Mouse (Mus musculus) heart, embryonic 15.5 days (tissue): ENCODE data around the gene Stx2. TPM values are rescaled to one million over a fixed set of nuclear protein-coding genes. Genes with fewer than 3 reads are reported as not detected.
A peak's percentile ranks its signal among the peaks of the same experiment; 100 is the strongest.

ENCODE experiments used
- ATAC-seq: fragments of 200-750 bp; cut with Nextera tagmentation; replicated peaks from 2 replicates; pipeline ENCODE4 v1.8.0; 2017; ENCODE audit warnings: low read depth, moderate TSS enrichment; ENCODE audit not compliant: insufficient number of reproducible peaks, insufficient read depth, low FRiP score
- H3K27ac ChIP-seq: fragments of 300-500 bp; sonication (generic); 2 replicates; pipeline ENCODE4 v1.5.1; 2015; ENCODE audit warnings: mild to moderate bottlenecking, inconsistent platforms
- H3K27me3 ChIP-seq: fragments of 300-500 bp; sonication (generic); 2 replicates; pipeline ENCODE4 v1.6.1; 2015; ENCODE audit warnings: inconsistent platforms
- H3K36me3 ChIP-seq: fragments of 300-500 bp; sonication (generic); 2 replicates; pipeline ENCODE4 v1.6.1; 2015; ENCODE audit warnings: mild to moderate bottlenecking, inconsistent platforms
- H3K4me1 ChIP-seq: fragments of 300-500 bp; sonication (generic); replicated peaks from 2 replicates; pipeline ENCODE4 v1.6.1; 2015; ENCODE audit warnings: inconsistent platforms
- H3K4me2 ChIP-seq: fragments of 300-500 bp; sonication (generic); 2 replicates; pipeline ENCODE4 v1.6.1; 2015; ENCODE audit warnings: inconsistent platforms, mild to moderate bottlenecking, moderate library complexity
- H3K4me3 ChIP-seq: fragments of 300-500 bp; sonication (generic); 2 replicates; pipeline ENCODE4 v1.5.1; 2015; ENCODE audit warnings: mild to moderate bottlenecking, inconsistent platforms
- H3K9ac ChIP-seq: fragments of 300-500 bp; sonication (generic); 2 replicates; pipeline ENCODE4 v1.6.1; 2015; ENCODE audit warnings: mild to moderate bottlenecking, inconsistent platforms
- H3K9me3 ChIP-seq: fragments of 300-500 bp; sonication (generic); replicated peaks from 2 replicates; pipeline ENCODE4 v1.6.1; 2016; ENCODE audit warnings: inconsistent platforms
- WGBS: fragments of 180-500 bp; shearing (Covaris S2); methylation state at CpG from one replicate; pipeline ENCODE4 v1.1.7; 2015; ENCODE audit warnings: mixed read lengths; 5-methylcytosine and 5-hydroxymethylcytosine counted together
- polyA plus RNA-seq: library from polyadenylated mRNA; unstranded; fragments of >200 nt; fragmentation: Nextera tagmentation; extraction: Ambion mirVana; gene quantifications from 2 replicates; pipeline ENCODE4 v1.2.1, GENCODE M21; 2015

The Stx2 gene
- 21.0 and 25.7 TPM in 2 replicates for polyA plus RNA-seq

DNA sequence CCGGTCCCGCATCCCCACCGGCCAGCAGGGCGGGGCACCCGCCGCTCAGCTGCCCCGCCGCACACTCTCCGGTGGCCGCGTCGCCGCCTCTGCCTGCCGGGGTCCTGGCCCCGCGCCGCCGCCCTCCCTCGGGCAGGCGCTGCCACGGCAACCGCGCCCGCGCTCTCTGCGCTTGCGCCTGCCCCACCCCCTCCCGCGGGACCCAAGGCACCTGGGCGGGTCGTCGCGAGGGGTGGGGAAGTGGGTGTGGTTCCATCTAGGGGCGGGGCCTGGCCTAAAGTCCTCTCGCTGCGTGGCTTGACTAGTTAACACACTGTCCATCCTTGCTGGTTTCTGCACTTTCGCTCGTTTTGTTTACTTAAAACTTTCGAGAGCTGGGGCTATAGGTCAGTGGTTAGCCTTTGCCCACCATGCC lies at the start of gene Stx2:
Gene Stx2, minus strand, starts transcription at position 163 of the 415 bp plus-strand sequence.
- Histone ChIP-seq H3K27me3 (no peaks in the 10 kb centered on the region), H3K4me3 (peak within 1 kb of the TSS; percentile 67), H3K9ac (peak within 1 kb of the TSS; percentile 59), H3K4me1 (peaks cover 21% of the 10 kb centered on the region), H3K4me2 (peak within 1 kb of the TSS; percentile 88), H3K9me3 (no peaks in the 10 kb centered on the region), H3K27ac (0 out of 2 replicates have a peak within 1 kb of the TSS, but pooled peaks have one; percentile 18), H3K36me3 (no peaks in the 10 kb centered on the region)
- WGBS, result under 1% methylated on average over 39 of the region's 39 CpGs
- ATAC-seq, result peak; percentile 94

DNA sequence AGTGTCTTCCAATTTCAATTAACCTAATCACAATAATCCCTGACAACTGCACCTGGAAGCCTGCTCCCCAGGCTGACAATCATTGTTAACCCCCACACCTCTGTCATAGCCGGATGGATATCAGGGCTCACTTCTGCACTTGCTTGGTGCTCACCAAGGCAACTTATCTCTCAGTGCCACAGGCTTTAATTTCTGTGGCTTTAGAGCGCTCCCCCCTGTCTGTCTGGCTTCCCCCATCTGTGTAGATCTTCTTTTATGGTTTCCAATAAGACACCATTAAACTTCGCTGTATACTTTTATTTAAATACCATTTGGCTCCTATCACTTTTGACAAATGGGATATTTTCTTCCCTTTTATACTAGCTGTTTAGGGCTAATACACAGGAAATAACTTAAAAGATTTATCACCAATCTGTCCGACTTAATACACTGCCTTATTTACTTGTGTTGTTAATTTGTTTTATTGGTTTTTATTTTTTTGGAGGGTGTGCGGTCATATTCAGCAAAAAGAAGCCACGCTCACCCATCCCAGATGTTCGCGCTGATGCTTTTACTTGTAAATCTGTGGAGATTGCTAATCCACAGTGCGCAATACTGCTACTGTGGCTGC lies 46.4 kb upstream of the Stx2 start:
- 75% methylated on average over 9 of the region's 9 CpGs for WGBS
- no peak for ATAC-seq
- no peaks in the 10 kb centered on the region for H3K36me3 ChIP-seq

DNA sequence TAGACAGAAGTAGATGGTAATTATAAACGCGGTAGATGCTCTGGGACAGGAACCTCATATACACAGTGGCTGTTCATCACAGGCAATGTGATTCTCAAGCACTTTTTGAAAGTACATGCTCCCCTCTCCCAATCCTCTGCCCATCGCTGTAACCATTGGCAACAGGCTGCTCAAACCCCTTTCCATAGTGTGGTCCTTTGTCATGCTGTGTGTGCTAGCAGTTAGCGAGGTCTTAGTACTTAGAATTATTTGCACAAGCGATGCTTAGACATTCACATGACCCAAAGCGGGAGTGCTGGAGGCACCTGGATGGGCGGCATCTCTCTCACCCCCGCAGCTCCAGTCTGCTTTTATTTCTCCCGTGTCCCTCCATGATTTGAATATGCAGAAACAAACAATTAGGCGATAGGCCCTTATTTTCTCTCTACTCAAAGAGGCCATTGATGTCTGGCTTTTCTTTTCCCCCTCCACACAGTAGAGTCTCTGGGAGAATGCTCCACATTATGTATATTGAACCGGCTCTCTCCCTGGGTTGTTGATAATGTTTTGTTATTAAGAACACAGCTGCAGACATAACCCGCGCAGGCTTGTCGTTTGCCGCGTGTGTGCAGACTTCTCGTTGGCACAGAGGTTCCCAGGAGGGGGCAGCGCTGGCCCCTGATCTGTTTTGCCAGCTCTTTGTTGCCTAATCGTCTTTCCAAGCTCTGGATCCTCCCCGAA lies 44.4 kb upstream of the Stx2 start:
- Histone ChIP-seq H3K27me3 (peaks cover 6% of the 10 kb centered on the region; the same call in 1 of the 2 replicates), H3K4me3 (no peak overlapping the region), H3K36me3 (no peaks in the 10 kb centered on the region), H3K27ac (no peak overlapping the region), H3K9ac (no peak overlapping the region), H3K4me2 (no peak overlapping the region), H3K9me3 (no peaks in the 10 kb centered on the region), H3K4me1 (no peaks in the 10 kb centered on the region)
- WGBS, result 41% methylated on average over 20 of the region's 20 CpGs
- no peak for ATAC-seq

More for the DNA sequence above, 46.4 kb upstream of the Stx2 start:
- no peak overlapping the region for H3K4me2 ChIP-seq
- no peak overlapping the region for H3K4me3 ChIP-seq
- H3K27ac ChIP-seq, result no peak overlapping the region
- H3K4me1 ChIP-seq, result no peaks in the 10 kb centered on the region
- no peak overlapping the region for H3K9ac ChIP-seq
- no peaks in the 10 kb centered on the region for H3K9me3 ChIP-seq
- H3K27me3 ChIP-seq, result peaks cover 8% of the 10 kb centered on the region; the same call in 1 of the 2 replicates

DNA sequence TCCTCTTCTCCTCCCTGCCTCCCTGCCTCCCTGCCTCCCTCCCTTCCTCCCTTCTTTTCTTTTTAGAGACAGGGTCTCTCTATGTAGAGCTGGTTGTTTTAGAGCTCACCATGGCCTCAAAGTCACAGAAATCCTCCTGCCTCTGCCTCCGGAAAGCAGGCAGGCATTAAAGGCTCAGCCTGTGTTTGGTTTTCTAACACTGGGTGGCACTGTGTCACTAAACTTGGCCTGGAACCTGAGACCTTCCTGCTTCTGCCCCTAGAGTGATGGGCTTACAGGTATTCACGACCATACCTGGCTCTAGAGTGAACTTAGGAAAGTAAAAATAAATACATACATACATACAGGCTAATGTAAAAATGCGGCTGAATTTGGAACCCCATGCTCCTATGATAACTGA lies 43.5 kb upstream of the Stx2 start:
- H3K27me3 ChIP-seq, result 0 out of 2 replicates have a peak, but pooled peaks cover 3% of the 10 kb centered on the region
- 80% methylated on average over 3 of the region's 3 CpGs for WGBS

DNA sequence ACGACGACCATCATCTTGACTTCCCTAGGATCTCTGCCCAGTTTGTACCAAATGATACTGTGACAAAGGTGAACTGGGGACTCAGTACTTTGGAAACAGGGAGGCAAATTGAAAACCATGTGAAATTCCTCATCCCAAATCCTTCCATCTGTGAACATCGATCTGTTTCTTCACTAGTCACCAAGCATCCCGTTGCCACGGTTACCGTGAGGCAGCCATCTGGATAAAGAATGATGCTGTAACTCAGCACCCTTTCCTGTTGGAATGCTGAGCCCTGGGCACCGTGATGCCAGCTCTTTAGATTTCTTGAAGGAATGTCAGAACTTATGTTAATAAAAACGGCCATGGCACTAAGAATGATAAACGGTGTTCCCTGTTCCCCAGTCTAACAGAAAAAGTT lies 41.0 kb upstream of the Stx2 start:
- Histone ChIP-seq H3K27ac (no peak overlapping the region), H3K36me3 (no peaks in the 10 kb centered on the region), H3K9ac (no peak overlapping the region), H3K9me3 (no peaks in the 10 kb centered on the region), H3K27me3 (0 out of 2 replicates have a peak, but pooled peaks cover 3% of the 10 kb centered on the region), H3K4me2 (no peak overlapping the region), H3K4me1 (peaks cover 7% of the 10 kb centered on the region; the same call in 1 of the 2 replicates), H3K4me3 (no peak overlapping the region)
- ATAC-seq, result no peak
- WGBS, result 77% methylated on average over 9 of the region's 9 CpGs

More for the DNA sequence above, 43.5 kb upstream of the Stx2 start:
- H3K9ac ChIP-seq, result no peak overlapping the region
- no peaks in the 10 kb centered on the region for H3K9me3 ChIP-seq
- H3K27ac ChIP-seq, result no peak overlapping the region
- no peak overlapping the region for H3K4me3 ChIP-seq
- ATAC-seq, result no peak
- H3K36me3 ChIP-seq, result no peaks in the 10 kb centered on the region
- H3K4me2 ChIP-seq, result no peak overlapping the region
- H3K4me1 ChIP-seq, result no peaks in the 10 kb centered on the region

DNA sequence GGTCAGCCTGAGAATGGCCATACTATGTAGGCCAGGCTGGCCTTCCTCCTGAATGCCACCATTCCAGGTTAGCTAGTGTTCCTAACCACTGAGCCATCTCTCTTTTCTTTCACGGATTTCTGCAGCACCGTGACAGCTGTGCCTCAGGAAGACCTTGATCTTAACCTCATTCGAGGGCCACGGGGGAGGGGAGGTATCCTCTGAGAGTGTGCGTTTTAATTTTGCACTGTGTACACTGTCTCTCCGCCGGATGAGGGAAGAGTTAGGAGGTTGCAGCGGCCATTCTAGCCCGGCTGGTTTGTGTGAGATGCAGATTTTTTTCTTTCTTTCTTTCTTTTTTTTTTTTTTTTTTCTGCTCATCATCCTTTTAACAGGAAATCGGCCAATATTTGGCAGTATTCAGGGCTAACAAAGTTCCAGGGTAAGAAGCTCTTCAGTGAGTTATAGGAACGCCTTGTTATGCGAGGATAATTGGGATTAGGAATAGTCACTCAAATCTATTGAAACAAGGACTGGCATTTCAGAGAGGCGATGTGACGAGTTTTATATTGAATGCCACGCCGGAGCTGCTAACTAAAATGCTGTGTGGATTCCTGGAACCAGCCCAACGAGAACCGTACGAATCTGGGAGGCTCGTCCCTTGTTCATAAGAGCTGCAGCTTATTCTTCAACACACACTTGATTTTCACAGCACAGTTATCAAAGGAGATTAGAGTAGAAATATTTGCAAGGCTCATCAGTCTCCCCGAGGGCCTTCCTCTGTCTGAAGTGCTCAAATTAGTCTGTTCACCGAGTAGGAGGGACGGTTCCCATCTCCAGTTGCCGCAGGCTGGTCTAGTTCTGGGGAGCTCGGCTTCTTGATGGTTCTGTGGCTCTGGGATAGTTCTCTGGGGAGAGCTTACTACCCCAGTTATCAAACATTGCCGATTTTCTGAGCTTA lies 37.5 kb upstream of the Stx2 start:
- Histone ChIP-seq H3K4me2 (0 out of 2 replicates have a peak overlapping the region, but pooled peaks have one; percentile 3), H3K27ac (no peak overlapping the region), H3K4me3 (no peak overlapping the region), H3K9ac (no peak overlapping the region), H3K27me3 (no peaks in the 10 kb centered on the region), H3K9me3 (no peaks in the 10 kb centered on the region), H3K36me3 (no peaks in the 10 kb centered on the region), H3K4me1 (peaks cover 7% of the 10 kb centered on the region; the same call in 1 of the 2 replicates)
- WGBS, result 50% methylated on average over 26 of the region's 26 CpGs
- ATAC-seq, result no peak

DNA sequence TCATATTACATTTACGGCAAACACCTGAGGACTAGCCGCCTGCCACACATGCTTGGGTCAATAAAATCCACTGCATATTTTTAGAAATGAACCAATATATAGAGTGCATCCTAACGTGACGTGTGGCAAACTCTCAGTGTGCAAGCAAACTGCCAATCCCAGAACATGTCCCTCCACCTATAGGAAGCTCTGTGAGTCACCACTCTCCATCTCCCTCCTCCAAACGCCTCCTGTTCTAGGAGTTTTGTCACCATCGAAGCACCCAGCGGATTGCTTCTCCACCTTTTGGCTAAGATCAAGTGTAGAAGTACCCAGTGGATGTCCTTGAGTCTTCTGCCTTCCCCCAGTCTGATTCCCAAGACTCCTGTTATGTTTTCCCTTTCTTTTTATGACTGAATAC lies 29.4 kb upstream of the Stx2 start:
- WGBS, result 78% methylated on average over 7 of the region's 7 CpGs
- Histone ChIP-seq H3K27ac (no peak overlapping the region), H3K27me3 (no peaks in the 10 kb centered on the region), H3K9ac (no peak overlapping the region), H3K4me2 (no peak overlapping the region), H3K4me3 (no peak overlapping the region), H3K9me3 (no peaks in the 10 kb centered on the region), H3K4me1 (no peaks in the 10 kb centered on the region), H3K36me3 (no peaks in the 10 kb centered on the region)
- ATAC-seq, result no peak

DNA sequence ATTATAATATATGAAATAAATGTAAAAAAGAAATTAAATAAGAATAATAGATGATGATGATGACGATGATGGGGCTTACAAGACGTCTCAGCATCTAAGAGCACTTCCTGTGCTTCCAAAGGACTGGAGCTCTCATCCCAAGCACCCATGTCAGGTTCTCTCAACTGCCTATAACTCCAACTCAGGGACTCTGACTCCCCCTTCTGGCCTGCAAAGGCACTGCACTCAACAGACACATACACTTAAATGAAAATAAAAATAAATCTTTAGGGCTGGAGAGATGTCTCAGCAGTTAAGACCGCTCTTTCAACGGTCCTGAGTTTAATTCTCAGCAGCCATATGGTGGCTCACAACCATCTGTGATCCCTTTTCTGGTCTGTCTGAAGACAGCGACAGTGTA lies 28.3 kb upstream of the Stx2 start:
- no peak for ATAC-seq

DNA sequence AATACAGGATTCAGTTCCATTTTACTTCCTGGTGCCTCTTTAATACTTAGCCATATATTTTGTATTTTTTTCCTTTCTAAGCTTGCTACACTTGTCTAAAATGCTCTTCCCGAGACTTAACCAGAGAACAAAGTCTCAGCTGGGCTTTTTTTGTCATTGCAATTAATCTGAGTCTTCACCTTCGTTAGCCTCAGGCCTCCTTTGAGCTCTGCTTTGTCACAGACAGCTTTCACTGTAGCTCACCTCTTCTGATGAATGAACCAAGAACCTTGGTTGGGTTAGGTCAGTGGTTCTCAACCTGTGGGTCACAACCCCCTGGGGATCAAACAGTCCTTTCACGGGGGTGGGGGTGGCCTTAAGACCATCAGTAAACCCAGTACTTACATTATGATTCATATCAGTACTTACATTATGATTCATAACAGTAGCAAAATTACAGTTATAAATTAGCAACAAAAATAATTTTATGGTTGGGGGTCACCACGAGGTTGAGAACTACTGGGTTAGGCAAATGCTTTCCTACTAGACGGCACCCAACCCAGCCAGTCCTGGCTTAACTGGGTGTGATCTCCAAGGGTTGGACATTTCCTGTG lies 20.9 kb upstream of the Stx2 start:
- H3K4me3 ChIP-seq, result no peak overlapping the region
- ATAC-seq, result no peak
- H3K9me3 ChIP-seq, result no peaks in the 10 kb centered on the region
- peaks cover 3% of the 10 kb centered on the region; the same call in 1 of the 2 replicates for H3K36me3 ChIP-seq
- WGBS, result 69% methylated on average over 5 of the region's 5 CpGs
- H3K27ac ChIP-seq, result no peak overlapping the region
- H3K9ac ChIP-seq, result no peak overlapping the region
- no peaks in the 10 kb centered on the region for H3K4me1 ChIP-seq
- no peak overlapping the region for H3K4me2 ChIP-seq
- H3K27me3 ChIP-seq, result no peaks in the 10 kb centered on the region

More for the DNA sequence above, 28.3 kb upstream of the Stx2 start:
- no peaks in the 10 kb centered on the region for H3K27me3 ChIP-seq
- H3K4me2 ChIP-seq, result no peak overlapping the region
- H3K36me3 ChIP-seq, result no peaks in the 10 kb centered on the region
- H3K4me1 ChIP-seq, result no peaks in the 10 kb centered on the region
- no peak overlapping the region for H3K4me3 ChIP-seq
- H3K9ac ChIP-seq, result no peak overlapping the region
- WGBS, result 84% methylated on average over 5 of the region's 5 CpGs
- H3K9me3 ChIP-seq, result no peaks in the 10 kb centered on the region
- H3K27ac ChIP-seq, result no peak overlapping the region

DNA sequence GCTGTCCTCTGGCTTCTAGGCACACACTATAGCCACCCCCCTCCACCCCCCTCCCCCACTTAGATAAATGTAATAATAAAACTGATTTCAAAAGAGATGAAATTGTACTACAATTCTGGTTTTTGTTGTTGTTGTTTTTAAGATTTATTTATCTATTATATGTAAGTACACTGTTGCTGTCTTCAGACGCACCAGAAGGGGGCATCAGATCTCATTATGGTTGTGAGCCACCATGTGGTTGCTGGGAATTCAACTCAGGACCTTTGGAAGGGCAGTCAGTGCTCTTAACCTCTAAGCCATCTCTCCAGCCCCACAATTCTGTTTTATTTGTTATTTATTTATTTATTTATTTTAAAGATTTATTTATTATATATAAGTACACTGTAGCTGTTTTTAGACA lies 18.3 kb upstream of the Stx2 start:
- H3K27ac ChIP-seq, result no peak overlapping the region
- peaks cover 3% of the 10 kb centered on the region for H3K4me1 ChIP-seq
- 88% methylated on average over 1 of the region's 1 CpGs for WGBS
- no peaks in the 10 kb centered on the region for H3K9me3 ChIP-seq
- H3K4me3 ChIP-seq, result no peak overlapping the region
- no peaks in the 10 kb centered on the region for H3K27me3 ChIP-seq
- no peak overlapping the region for H3K4me2 ChIP-seq
- H3K9ac ChIP-seq, result no peak overlapping the region
- H3K36me3 ChIP-seq, result peaks cover 8% of the 10 kb centered on the region
- no peak for ATAC-seq

DNA sequence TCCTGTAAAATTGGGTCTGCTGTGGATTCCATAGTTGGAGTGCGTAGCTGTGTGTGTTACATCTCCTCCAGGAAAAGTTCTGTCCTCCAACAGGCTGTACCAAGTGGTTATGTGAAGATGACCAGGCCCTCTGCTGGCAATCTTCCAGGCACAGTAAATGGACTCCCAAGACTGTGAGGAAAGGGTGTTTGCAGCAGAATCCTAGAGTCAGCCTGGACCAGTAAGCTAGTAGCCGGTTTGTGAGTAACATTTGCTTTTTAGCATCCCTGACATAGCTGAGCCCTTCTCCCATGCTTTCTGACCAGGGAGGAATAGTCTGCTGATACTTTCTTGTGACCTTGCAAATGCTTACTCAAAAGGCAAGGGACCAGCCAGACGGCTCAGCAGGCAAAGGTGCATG lies 17.8 kb upstream of the Stx2 start:
- H3K4me1 ChIP-seq, result peaks cover 7% of the 10 kb centered on the region
- no peak overlapping the region for H3K27ac ChIP-seq
- no peaks in the 10 kb centered on the region for H3K27me3 ChIP-seq
- ATAC-seq, result no peak
- WGBS, result 80% methylated on average over 3 of the region's 3 CpGs
- H3K4me3 ChIP-seq, result no peak overlapping the region
- no peaks in the 10 kb centered on the region for H3K9me3 ChIP-seq
- no peak overlapping the region for H3K9ac ChIP-seq
- no peak overlapping the region for H3K4me2 ChIP-seq
- peaks cover 8% of the 10 kb centered on the region for H3K36me3 ChIP-seq
